ENCODE assay signal across 10 mouse cellular contexts in genomic region chr2:110186427-110186980, GRCm38 (mm10).
DNase-seq lines count a peak whose midpoint lies in the region; ATAC-seq and TF ChIP-seq lines count a peak whose summit lies in the region.
"Had no signal": no experiment of that assay in that cellular context is flagged by ENCODE, and none has a peak within 500 bp of the region (broad histone marks: within the 10 kb centered on the region; RNA-seq: fewer than 3 reads in every experiment).

No protein-coding gene starts in this region.

- peak; percentile 75 for DNase-seq in embryonic facial prominence, embryonic 14.5 days (ENCODE audit: low spot score)
- DNase-seq in embryonic facial prominence, embryonic 10.5 days (ENCODE audit: low spot score): no peak
- peak; percentile 44 to 70 for DNase-seq in heart, adult 18-20 months
- DNase-seq in midbrain, embryonic 10.5 days (ENCODE audit: low spot score): no peak
- no peak for DNase-seq in cerebellum, postnatal 36 days
- no peak for DNase-seq in left cerebral cortex, postnatal 25 days (ENCODE audit: low spot score in 2 of 2)
- DNase-seq: lung, postnatal 14 days had no signal

- WGBS in embryonic facial prominence, embryonic 14.5 days: 42% methylated on average over 6 of the region's 6 CpGs
- WGBS in embryonic facial prominence, embryonic 10.5 days: 72% methylated on average over 6 of the region's 6 CpGs
- 21% methylated on average over 6 of the region's 6 CpGs for WGBS in intestine, postnatal 0 days
- WGBS in midbrain, embryonic 10.5 days: 77% methylated on average over 6 of the region's 6 CpGs

- peak; percentile 45; the same call in 1 of the 2 replicates for ATAC-seq in embryonic facial prominence, embryonic 14.5 days (ENCODE audit: low read depth)
- peak; percentile 68 for ATAC-seq in intestine, postnatal 0 days

- H3K4me3 ChIP-seq in embryonic facial prominence, embryonic 14.5 days (ENCODE audit: low read depth, low read length): no peak overlapping the region
- no peak overlapping the region for H3K4me3 ChIP-seq in embryonic facial prominence, embryonic 10.5 days
- H3K4me3 ChIP-seq in C2C12 (ENCODE audit: insufficient read depth, poor library complexity, severe bottlenecking): no peak overlapping the region
- no peak overlapping the region for H3K4me3 ChIP-seq in intestine, postnatal 0 days (ENCODE audit: low read depth, low read length)
- H3K4me3 ChIP-seq in midbrain, embryonic 10.5 days: no peak overlapping the region
- H3K4me3 ChIP-seq: neural tube, embryonic 13.5 days had no signal

- H3K9ac ChIP-seq in embryonic facial prominence, embryonic 14.5 days (ENCODE audit: low read depth, low read length): no peak overlapping the region
- no peak overlapping the region for H3K9ac ChIP-seq in intestine, postnatal 0 days (ENCODE audit: low read depth, low read length)
- H3K9ac ChIP-seq: neural tube, embryonic 13.5 days had no signal

- no peaks in the 10 kb centered on the region for H3K79me2 ChIP-seq in C2C12 (ENCODE audit: control insufficient read depth, insufficient read depth)

- H3K79me3 ChIP-seq in C2C12 (ENCODE audit: low read depth): no peaks in the 10 kb centered on the region

- intact Hi-C loops in left cerebral cortex, postnatal 25 days (cut with DNase I): no loop called here

- H3K9me3 ChIP-seq in embryonic facial prominence, embryonic 14.5 days (ENCODE audit: control insufficient read depth, low read length): no peaks in the 10 kb centered on the region
- H3K9me3 ChIP-seq in embryonic facial prominence, embryonic 10.5 days: no peaks in the 10 kb centered on the region
- no peaks in the 10 kb centered on the region for H3K9me3 ChIP-seq in intestine, postnatal 0 days (ENCODE audit: control insufficient read depth)
- no peaks in the 10 kb centered on the region for H3K9me3 ChIP-seq in midbrain, embryonic 10.5 days (replicated peaks)
- H3K9me3 ChIP-seq: neural tube, embryonic 13.5 days had no signal

- H3K27me3 ChIP-seq in embryonic facial prominence, embryonic 14.5 days (replicated peaks; ENCODE audit: control insufficient read depth, insufficient read depth, low read length): no peaks in the 10 kb centered on the region
- peaks cover 7% of the 10 kb centered on the region; the same call in 1 of the 2 replicates for H3K27me3 ChIP-seq in embryonic facial prominence, embryonic 10.5 days (replicated peaks; ENCODE audit: low read depth, poor library complexity, severe bottlenecking)
- no peaks in the 10 kb centered on the region for H3K27me3 ChIP-seq in C2C12 (ENCODE audit: control insufficient read depth, insufficient read depth, insufficient read length)
- no peaks in the 10 kb centered on the region for H3K27me3 ChIP-seq in intestine, postnatal 0 days (replicated peaks; ENCODE audit: control insufficient read depth, insufficient read depth, low read length)
- peaks cover 17% of the 10 kb centered on the region for H3K27me3 ChIP-seq in midbrain, embryonic 10.5 days (ENCODE audit: low read depth, poor library complexity, severe bottlenecking)
- H3K27me3 ChIP-seq: neural tube, embryonic 13.5 days had no signal

- no peaks in the 10 kb centered on the region for H3K36me3 ChIP-seq in embryonic facial prominence, embryonic 14.5 days (ENCODE audit: control insufficient read depth, insufficient read depth, low read length)
- H3K36me3 ChIP-seq in embryonic facial prominence, embryonic 10.5 days (replicated peaks): no peaks in the 10 kb centered on the region
- no peaks in the 10 kb centered on the region for H3K36me3 ChIP-seq in C2C12 (ENCODE audit: control insufficient read depth, insufficient read depth)
- no peaks in the 10 kb centered on the region for H3K36me3 ChIP-seq in intestine, postnatal 0 days (ENCODE audit: control insufficient read depth, insufficient read depth)
- no peaks in the 10 kb centered on the region for H3K36me3 ChIP-seq in midbrain, embryonic 10.5 days
- H3K36me3 ChIP-seq: neural tube, embryonic 13.5 days had no signal

- TF ChIP-seq CTCF in C2C12 (IDR thresholded peaks at IDR 0.05; ENCODE audit: control insufficient read depth, insufficient read depth, insufficient read length): no peak
- TF ChIP-seq CTCF in intestine, postnatal 0 days (IDR thresholded peaks at IDR 0.05; ENCODE audit: low read depth): no peak

- H3K4me1 ChIP-seq in embryonic facial prominence, embryonic 14.5 days (ENCODE audit: control insufficient read depth, insufficient read depth, low read length): peaks cover 25% of the 10 kb centered on the region
- H3K4me1 ChIP-seq in embryonic facial prominence, embryonic 10.5 days: peaks cover 21% of the 10 kb centered on the region
- H3K4me1 ChIP-seq in intestine, postnatal 0 days (replicated peaks; ENCODE audit: control insufficient read depth, insufficient read depth, low read length): no peaks in the 10 kb centered on the region
- H3K4me1 ChIP-seq in midbrain, embryonic 10.5 days: peaks cover 16% of the 10 kb centered on the region

- H3K27ac ChIP-seq in embryonic facial prominence, embryonic 14.5 days (replicated peaks; ENCODE audit: low read depth, low read length): no peak overlapping the region
- H3K27ac ChIP-seq in embryonic facial prominence, embryonic 10.5 days (replicated peaks): no peak overlapping the region
- no peak overlapping the region for H3K27ac ChIP-seq in intestine, postnatal 0 days (ENCODE audit: low read depth, low read length)
- H3K27ac ChIP-seq in midbrain, embryonic 10.5 days (replicated peaks): no peak overlapping the region
- H3K27ac ChIP-seq: neural tube, embryonic 13.5 days had no signal

- H3ac ChIP-seq in C2C12 (ENCODE audit: control insufficient read depth, insufficient read length, low read depth): no peak overlapping the region

- no peak overlapping the region for H3K4me2 ChIP-seq in embryonic facial prominence, embryonic 14.5 days (ENCODE audit: low read depth, low read length)
- H3K4me2 ChIP-seq in intestine, postnatal 0 days (replicated peaks; ENCODE audit: low read depth): no peak overlapping the region
- H3K4me2 ChIP-seq: neural tube, embryonic 13.5 days had no signal

TF ChIP-seq in C2C12, 6 proteins besides CTCF, POLR2A, EP300 and RAD21:
- TF ChIP-seq MYOD1 (IDR thresholded peaks at IDR 0.05; ENCODE audit: control insufficient read depth, insufficient read length, low read depth) (peak; percentile 79), MAX (IDR thresholded peaks at IDR 0.05) (peak; percentile 85), MYOG (IDR thresholded peaks at IDR 0.05; ENCODE audit: control insufficient read depth, extremely low read depth, insufficient read length) (no peak), FOSL1 (IDR thresholded peaks at IDR 0.05; ENCODE audit: insufficient read depth, low read length, poor library complexity, severe bottlenecking) (peak; percentile 79), CEBPB (IDR thresholded peaks at IDR 0.05; ENCODE audit: low read depth) (peak; percentile 15)

Comparison
In these comparisons a context has a peak if more than half of its experiments do, and no peak if none do; other contexts are left out.
1. DNase-seq: peak in embryonic facial prominence, embryonic 14.5 days (single experiment) and heart, adult 18-20 months (2 of 2); none in embryonic facial prominence, embryonic 10.5 days (single experiment), midbrain, embryonic 10.5 days (single experiment), cerebellum, postnatal 36 days (0 of 2) and left cerebral cortex, postnatal 25 days (0 of 2).